8 mouse cellular contexts compared by ENCODE assay signal in genomic region chrX:71648848-71649454, GRCm38 (mm10). TPM values are rescaled to one million over a fixed set of nuclear protein-coding genes. Genes with fewer than 3 reads are reported as not detected.
DNase-seq lines count a peak whose midpoint lies in the region; ATAC-seq and TF ChIP-seq lines count a peak whose summit lies in the region.

No protein-coding gene starts in this region.

- no peak overlapping the region for H3K4me2 ChIP-seq in liver, embryonic 14.5 days (ENCODE audit: low read depth)
- no peak overlapping the region for H3K4me2 ChIP-seq in lung, postnatal 0 days (replicated peaks; ENCODE audit: low read depth, low read length)

- no peak overlapping the region for H3K27ac ChIP-seq in liver, embryonic 14.5 days
- H3K27ac ChIP-seq in lung, postnatal 0 days (ENCODE audit: low read length), result no peak overlapping the region

- DNase-seq in liver, embryonic 14.5 days (ENCODE audit: low read depth in 3 of 3, low spot score in 3 of 3), result no peak
- DNase-seq in liver, result no peak
- peak; percentile 86 to 87 for DNase-seq in cerebellum, postnatal 10 days
- DNase-seq in frontal cortex, postnatal 36 days (ENCODE audit: low spot score in 2 of 2), result peak; percentile 20 to 66
- DNase-seq in kidney, postnatal 25 days, result peak; percentile 41 to 44
- DNase-seq in lung, postnatal 0 days (ENCODE audit: low spot score), result peak; percentile 64
- peak; percentile 53 for DNase-seq in right cerebral cortex, postnatal 14 days
- DNase-seq in thymus, postnatal 0 days (ENCODE audit: low spot score), result no peak

- no peak overlapping the region for H3K4me3 ChIP-seq in liver, embryonic 14.5 days (ENCODE audit: insufficient read depth in 1 of 2, low read depth in 2 of 2, low read length in 2 of 2)
- no peak overlapping the region for H3K4me3 ChIP-seq in lung, postnatal 0 days (ENCODE audit: low read depth, low read length)

- peak; percentile 31 for TF ChIP-seq CTCF in liver, embryonic 14.5 days (IDR thresholded peaks at IDR 0.05; ENCODE audit: low read depth)
- TF ChIP-seq CTCF in lung, postnatal 0 days (IDR thresholded peaks at IDR 0.05), result peak; percentile 63

- no peak overlapping the region for H3K9ac ChIP-seq in liver, embryonic 14.5 days (replicated peaks)
- H3K9ac ChIP-seq in lung, postnatal 0 days (replicated peaks; ENCODE audit: low read depth), result no peak overlapping the region

- H3K4me1 ChIP-seq in liver, embryonic 14.5 days (replicated peaks; ENCODE audit: control insufficient read depth in 2 of 2, insufficient read depth in 2 of 2, low read length in 1 of 2), result no peaks in the 10 kb centered on the region
- H3K4me1 ChIP-seq in lung, postnatal 0 days (ENCODE audit: insufficient read depth, low read depth, low read length), result no peaks in the 10 kb centered on the region

- WGBS in liver, embryonic 14.5 days (ENCODE audit: insufficient replicate concordance), result 32% methylated on average over 6 of the region's 6 CpGs
- 37% methylated on average over 6 of the region's 6 CpGs for WGBS in lung, postnatal 0 days

- no peak for TF ChIP-seq EP300 in liver, embryonic 14.5 days (IDR thresholded peaks at IDR 0.05; ENCODE audit: low read depth)
- no peak for TF ChIP-seq EP300 in lung, postnatal 0 days (IDR thresholded peaks at IDR 0.05)

- no peaks in the 10 kb centered on the region for H3K36me3 ChIP-seq in liver, embryonic 14.5 days (replicated peaks; ENCODE audit: control insufficient read depth, insufficient read depth, low read depth)
- no peaks in the 10 kb centered on the region for H3K36me3 ChIP-seq in lung, postnatal 0 days (ENCODE audit: insufficient read depth, low read length)

- no peaks in the 10 kb centered on the region for H3K9me3 ChIP-seq in liver, embryonic 14.5 days (ENCODE audit: control insufficient read depth, low read length)
- no peaks in the 10 kb centered on the region for H3K9me3 ChIP-seq in lung, postnatal 0 days (ENCODE audit: low read length)

- no peaks in the 10 kb centered on the region for H3K27me3 ChIP-seq in liver, embryonic 14.5 days (ENCODE audit: control insufficient read depth, insufficient read depth, low read length)
- no peaks in the 10 kb centered on the region for H3K27me3 ChIP-seq in lung, postnatal 0 days (replicated peaks; ENCODE audit: insufficient read depth, low read length)

- ATAC-seq in liver, embryonic 14.5 days (ENCODE audit: insufficient read depth), result no peak
- peak; percentile 57 for ATAC-seq in lung, postnatal 0 days

RNA-seq across cellular contexts. Expression of gene Gpr50, which starts 14.5 kb away (rescaled TPM):
- polyA plus RNA-seq in liver, embryonic 14.5 days (2012; rRNA removed), result 0.03 TPM in 2 replicates
- polyA plus RNA-seq in liver, embryonic 14.5 days (2014; fragmentation: Nextera tagmentation; extraction: Ambion mirVana), result 0.11 TPM in 1 of 2 replicates, not detected in the other
- polyA plus RNA-seq in lung, postnatal 0 days (2015; fragmentation: Nextera tagmentation; extraction: Ambion mirVana), result 0.05 TPM in 1 of 2 replicates, not detected in the other
- polyA plus RNA-seq in thymus, postnatal 0 days (2015; fragmentation: Nextera tagmentation; extraction: Ambion mirVana), result 0.48 and 1.3 TPM in 2 replicates

Comparison
In these comparisons a context has a peak if more than half of its experiments do, and no peak if none do; other contexts are left out.
1. DNase-seq: peak in cerebellum, postnatal 10 days (2 of 2), frontal cortex, postnatal 36 days (2 of 2), kidney, postnatal 25 days (2 of 2), lung, postnatal 0 days (single experiment) and right cerebral cortex, postnatal 14 days (single experiment); none in liver, embryonic 14.5 days (0 of 3), liver (single experiment) and thymus, postnatal 0 days (single experiment).